Mouse (Mus musculus) urinary bladder, postnatal 4 days (tissue): ENCODE measurements around the gene Pccb.

Source experiments
- DNase-seq, 2 experiments: peaks; one replicate each; pipeline ENCODE4 v3.0.0; 2021 to 2022; ENCODE audit warnings: low spot score in 2 of 2

Gene Pccb

DNA sequence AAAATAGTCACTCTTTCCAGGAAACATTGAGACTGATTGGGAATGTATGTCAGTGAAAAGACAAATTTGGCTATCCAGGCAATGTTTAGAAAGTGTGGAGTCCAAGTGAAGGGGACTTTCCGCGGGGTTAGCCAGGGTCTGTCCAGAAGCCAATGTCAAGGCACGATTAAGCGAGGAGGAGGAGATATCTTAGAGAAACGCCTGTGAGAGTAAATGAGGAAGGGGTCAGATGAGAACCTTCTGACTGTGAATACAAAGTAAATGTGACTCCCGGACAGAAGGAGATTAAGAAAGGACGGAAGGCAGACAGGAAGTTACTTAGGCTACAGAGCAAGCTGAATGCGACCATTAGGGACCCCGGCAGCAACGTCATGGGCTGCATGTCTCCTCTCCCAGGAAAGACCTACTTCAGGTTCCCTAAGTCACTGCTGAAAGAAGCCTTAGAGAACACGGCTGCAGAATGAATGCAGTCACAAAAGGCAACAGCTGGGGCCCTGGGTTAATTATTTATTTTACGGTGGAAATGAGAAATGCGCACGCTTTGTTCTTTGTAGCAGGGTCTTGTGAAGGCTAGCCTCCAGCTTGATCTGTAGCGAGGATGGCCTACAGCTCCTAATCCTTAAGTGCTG lies 11.1 kb upstream of the Pccb start:
- DNase-seq: no peak

DNA sequence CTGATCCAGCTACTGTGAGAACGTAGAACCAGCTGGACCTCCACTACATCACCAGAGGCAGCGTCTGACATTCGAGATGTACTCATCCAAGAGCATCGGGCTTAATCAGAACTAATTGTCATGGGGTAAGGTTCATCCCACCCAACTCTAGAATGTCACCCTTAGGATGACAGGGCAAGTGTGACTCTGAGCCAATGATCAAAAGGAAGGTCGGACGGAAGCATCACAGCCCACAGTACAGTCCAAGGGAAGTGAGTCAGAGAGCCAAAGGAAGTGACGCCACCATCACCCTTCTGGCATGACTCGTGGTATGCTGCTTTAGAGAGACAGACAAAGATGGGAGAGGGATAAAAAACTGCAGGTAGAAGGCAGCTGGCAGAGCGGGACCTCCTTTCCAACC lies 7.6 kb upstream of the Pccb start:
- no peak for DNase-seq

DNA sequence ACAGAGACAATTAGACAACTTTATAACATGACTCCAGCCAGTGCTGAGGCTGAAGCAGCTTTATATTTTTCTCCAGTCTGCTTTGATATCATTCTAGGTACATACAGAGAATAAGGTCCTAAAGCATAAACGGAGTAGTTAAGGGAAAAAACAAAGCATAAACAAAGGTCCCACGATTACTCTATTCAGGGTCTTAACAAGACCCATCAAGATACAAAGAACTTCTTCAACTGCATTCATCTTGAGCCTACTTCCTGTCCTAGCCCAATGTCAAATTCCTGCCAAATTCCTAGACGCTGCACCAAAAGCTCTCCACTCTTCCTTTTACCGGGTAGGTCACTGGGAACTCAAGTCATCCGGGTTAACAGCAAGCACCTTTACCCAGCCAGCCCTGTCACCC lies 6.8 kb upstream of the Pccb start:
- no peak for DNase-seq

DNA sequence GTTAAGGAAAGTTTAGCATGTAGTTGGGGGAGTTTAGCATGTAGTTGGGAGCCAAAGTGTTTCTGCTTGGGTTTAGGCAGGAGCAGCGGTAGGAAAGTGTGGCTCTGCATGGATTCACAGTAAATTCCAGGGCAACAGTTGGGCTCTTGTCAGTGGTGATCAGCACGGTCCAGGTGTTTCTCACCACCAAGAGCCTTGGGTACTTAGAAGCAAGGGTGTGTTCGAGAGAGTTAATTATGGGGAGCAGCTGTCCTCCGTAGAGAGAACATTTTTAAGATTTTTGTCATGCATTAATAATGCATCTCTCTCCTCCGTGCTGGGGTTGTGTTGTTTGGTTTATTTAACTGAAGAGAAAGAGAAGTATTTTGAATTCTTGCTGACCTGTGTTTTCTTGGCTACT lies 3.9 kb upstream of the Pccb start:
- DNase-seq: no peak

DNA sequence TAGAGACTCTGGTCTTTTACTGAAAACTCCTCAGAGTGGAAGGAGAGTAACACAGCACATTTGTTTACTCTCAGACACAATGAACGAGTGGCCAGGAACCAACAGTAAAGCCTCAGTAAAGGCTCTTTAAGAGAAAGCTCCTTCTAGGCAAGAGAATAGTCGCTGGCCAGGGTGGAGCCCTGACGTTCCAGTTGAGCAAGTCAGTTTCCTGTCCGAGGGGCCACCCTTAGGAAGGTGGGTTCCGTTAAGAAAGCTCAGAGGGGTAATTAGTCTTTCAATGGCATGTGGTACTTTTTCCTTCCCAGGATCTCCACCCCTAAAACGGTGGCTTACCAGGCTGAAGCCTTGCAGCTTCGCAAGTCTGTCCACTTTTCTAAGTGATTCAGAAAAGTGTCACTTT lies 2.7 kb upstream of the Pccb start:
- DNase-seq: no peak

DNA sequence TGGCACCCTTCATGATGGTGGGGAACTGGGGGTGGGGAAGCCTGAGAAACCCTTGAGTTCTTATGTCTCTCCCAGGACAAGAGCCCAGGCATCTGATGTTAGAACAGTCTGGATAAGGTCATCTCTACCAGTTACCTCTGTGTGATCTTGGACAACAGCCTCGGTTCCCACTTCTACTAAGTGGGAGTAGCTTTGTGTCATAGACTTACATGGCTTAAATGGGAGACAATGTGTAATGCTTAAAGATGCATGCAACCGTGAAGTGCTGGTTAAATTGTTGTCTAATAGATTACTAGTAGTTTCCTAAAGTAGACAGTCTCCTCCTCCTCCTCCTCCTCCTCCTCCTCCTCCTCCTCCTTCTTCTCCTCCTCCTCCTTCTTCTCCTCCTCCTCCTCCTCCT lies 2.2 kb upstream of the Pccb start:
- DNase-seq: no peak

DNA sequence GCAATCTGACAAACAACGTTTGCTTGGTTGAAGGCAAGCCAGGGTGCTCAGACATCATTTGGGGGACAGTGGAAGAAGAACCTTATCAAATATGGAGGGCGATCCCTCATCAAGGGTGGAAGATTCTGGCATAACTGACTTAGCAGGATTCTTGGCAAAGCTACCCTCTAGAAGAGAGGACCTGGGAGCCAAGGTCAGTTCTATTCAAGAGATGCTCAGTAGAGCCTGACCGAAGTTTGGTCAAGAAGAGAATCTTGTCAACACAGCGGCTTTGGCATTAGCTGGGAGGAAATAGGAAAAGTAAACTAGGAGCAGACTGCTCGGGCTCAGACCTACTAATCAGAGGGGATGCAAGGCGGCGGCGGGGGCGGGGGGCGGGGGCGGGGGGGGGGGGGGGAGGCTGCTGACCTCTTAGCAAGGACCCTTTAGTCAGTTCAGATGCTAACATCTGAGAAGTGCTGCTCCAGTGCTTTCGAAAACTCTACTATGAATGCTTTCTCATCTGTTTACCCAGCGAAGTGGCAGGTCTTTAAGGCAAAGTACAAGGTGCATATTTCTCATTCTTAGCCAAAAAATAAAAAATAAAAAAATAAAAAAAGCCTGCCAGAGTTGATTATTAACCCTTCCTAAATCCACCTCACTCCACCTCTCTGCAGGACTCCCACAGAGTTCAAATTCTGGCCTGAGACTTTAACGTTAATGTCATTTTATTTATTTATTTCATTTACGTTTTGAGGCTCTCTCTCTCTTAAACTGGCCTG lies 1.3 kb upstream of the Pccb start:
- DNase-seq: no peak

DNA sequence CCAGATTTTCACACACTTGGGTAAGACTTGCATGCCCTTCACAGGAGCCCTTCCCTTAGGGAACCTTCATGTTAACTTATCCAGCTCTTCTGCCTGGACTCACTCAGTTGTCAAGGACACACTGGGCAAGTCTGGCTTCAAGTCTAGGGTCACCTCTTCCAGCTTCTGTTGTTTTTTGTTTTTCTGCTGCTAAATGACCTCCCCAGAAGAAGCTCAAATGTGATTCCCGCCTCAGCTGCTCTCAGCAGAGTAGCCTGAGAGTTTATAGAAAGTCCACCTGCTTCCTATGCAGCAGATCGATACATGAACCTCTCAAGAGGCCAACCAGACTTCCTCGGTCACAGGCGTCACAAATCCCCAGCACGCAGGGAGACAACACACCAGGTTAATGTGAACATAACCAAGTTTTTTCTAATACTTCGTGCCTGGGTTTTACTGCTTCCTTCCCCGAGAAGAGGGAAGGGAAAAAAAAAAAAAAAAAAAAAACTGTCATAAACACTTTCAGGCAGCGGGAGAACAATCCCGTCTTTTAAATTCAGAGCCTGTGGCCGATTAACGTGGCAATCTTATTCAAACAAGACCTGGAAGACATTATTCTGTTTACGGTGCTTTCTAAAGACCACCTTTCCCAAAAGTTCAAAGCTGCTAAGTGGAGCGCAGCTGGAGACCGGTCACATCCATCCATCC lies 794 bp downstream of the Pccb start:
- DNase-seq: no peak

DNA sequence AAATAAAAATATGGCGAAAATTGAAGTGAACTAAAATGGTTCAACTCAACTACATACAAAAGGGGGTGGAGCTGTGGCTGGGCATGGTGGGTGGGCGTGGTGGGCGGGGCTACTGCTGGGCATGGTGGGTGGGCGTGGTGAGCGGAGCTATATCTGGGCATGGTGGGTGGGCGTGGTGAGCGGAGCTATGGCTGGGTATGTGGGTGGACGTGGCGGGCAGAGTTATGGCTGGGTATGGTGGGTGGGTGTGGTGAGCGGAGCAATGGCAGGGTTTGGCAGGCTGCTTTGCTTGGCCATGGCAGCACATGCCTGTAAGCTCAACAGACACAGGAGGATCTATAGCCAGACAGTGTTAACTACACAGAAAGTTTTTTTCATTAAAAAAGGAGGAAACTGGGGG lies 15.9 kb downstream of the Pccb start:
- DNase-seq: no peak

DNA sequence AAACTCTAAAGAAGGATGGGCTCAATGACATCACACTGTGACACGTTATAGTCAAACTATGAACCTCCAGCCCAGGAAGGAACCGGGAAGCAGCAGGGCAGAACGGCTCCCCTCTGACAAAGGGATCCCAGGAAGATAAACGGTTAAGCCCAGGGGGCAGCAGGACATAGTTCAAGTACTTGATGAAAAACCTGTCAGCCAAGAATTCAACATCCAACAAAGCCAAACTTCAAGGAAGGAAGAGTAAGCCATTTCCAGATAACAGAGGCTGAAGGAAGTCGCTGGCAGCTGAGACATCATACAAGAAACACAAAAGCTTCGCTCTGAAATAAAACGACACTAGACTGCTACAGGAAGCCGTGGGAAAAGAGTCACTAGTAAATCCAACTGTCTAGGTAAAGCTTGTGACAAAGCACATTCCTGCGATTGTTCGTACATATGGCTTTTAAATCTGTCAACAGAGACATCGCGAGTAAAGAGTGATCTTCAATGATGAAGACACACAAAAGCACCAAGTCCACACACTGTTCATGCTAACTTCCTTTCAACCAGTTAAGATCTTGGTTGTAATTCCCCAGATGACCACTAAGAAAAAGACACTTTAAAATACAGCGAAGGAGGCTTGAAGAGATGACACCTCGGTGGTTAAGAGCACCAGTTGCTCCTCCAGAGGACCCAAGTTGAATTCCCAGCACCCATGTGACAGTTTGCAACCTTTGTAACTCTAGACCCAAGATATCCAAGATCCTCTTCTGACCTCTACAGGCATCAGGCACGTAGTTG lies 16.8 kb downstream of the Pccb start:
- no peak for DNase-seq

DNA sequence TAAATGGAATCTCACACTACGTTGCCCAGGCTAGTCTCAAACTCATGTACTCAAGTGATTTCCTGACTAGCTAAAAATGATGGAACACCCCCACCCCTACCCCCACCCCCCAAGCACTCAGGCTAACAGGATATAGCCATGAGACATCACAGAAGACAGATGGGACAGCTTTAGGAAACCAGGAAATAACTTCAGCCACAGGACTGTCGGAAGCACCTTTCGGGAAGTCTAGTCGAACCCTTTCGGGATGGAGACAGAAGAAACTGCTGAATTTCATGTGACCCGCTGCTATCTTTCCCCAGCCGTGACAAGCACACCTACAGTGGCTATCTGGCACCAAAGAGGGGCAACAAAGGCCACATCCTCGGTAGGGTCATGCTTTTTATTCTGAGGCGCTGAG lies 19.4 kb downstream of the Pccb start:
- no peak for DNase-seq

DNA sequence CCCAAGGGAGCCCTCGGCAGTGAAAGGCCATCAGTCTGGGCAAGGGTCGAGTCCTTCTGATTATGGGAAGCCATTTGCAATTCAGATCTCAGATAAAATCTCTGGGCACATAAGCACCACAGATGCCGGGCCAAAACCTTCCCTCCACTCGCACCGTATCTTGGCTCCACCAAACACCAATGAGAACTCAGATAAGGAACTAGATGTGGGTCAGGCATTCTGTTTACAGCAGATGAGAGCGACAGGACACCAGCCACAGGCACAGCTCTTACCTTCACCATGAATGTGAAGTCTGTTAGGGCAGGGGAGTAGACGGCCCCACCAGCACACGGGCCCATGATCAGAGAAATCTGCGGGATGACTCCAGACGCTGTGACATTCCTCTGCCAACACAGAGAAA lies 22.3 kb downstream of the Pccb start:
- DNase-seq: no peak

DNA sequence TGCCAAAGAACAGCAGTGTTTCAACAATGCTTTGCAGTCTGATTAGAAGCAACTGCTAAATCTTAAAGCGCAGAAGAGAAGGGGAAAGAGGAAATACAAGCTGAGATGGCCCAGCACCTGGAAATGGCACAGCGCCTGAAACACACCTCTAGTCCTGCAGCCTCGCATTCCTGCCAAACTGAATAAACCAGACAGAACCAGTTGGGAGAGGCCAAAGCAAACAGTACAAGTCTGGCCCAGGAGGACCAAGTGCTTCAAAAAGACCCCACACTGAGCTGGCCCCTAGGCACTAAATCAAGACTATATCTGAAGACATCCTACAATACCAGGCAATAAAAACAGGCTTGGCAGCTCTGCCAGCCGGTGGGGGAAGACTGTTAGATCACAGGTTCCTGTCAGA lies 28.8 kb downstream of the Pccb start:
- no peak for DNase-seq

DNA sequence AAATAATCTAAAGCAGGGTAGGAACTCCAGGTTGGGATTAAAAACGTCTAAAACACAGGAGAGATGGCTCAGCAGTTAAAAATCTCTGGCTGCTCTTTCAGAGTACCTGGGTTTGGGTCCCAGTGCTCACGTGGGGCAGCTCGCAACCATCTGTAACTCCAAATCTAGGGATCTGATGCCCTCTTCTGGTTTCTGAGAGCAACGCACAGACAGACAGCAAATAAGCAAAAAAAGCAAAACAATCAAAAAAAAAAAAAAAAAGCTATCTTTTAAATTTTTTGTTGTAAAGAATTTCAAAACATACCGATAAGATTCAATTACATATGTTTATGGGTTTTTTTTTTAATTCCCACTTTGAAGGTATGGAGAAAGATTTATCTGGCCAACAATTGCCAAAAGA lies 31.4 kb downstream of the Pccb start:
- no peak for DNase-seq

DNA sequence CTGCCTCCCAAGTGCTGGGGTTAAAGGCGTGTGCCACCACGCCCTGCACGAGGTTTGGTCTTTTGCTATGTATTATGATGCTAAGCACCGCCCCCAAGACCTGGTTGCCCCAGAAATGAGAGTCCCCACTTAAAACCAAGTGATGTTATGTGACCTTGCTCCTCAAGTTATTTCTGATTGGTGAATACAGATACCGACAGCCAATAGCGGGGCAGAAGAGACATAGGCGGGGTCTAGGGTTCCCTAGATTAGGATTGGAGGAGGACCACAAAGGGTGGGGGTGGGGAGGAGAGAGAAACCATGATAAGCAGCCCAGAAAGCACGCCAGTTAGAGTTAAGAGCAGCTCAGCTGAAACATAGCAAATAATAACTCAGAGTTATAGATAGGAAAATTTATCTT lies 31.9 kb downstream of the Pccb start:
- no peak for DNase-seq

DNA sequence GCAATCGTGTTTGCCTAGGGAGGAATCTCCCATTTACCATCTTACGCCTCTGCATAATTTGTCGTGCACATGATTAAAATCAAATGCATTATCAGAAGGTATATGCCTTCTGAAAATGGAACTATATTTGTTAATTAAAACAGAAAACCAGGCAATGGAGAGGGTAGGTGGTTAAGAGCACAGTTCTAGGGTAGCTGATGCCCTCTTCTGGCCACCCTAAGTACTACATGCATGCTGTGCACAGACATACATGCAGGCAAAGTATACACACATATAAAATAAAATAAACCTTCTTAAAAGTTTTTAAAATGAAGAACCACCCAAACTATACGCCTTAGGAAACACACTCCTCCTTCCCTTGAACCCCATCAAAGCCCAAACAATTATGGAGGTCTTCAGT lies 32.6 kb downstream of the Pccb start:
- no peak for DNase-seq

DNA sequence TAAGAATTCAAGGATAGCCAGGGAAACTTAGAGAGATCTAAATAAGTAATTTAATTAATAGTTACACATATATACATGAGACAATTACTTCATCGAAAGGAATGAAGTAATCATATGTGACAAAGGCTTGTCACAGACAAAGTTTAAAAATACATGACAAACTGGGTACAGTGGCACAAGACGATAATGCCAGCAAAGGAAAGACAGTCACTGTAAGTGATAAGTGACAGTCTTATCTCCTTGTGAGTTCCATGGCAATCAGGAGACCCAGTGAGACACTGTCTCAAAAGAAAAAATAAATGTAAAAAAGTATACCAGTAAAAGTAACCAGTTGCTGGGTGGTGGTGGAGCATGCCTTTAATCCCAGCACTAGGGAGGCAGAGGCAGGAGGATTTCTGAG lies 37.6 kb downstream of the Pccb start:
- DNase-seq: no peak

DNA sequence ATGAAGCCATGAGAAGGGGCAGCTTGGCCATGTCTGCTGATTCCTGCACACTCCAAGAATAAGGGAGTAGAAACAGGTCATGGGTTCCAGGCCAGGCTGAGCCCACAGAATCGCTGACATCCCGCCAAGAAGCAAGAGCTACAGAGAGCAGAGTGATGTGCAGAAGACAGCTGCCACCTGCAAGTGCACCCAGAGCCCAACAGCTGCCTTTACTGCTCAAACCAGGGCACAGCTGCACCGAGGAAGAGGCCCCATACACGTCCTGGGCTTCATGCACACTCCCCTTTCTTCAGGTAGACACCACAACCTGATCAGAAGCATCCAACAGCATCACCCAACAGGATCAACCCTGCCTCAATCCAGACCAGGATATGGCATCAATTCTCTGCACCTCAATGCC lies 40.8 kb downstream of the Pccb start:
- no peak for DNase-seq

DNA sequence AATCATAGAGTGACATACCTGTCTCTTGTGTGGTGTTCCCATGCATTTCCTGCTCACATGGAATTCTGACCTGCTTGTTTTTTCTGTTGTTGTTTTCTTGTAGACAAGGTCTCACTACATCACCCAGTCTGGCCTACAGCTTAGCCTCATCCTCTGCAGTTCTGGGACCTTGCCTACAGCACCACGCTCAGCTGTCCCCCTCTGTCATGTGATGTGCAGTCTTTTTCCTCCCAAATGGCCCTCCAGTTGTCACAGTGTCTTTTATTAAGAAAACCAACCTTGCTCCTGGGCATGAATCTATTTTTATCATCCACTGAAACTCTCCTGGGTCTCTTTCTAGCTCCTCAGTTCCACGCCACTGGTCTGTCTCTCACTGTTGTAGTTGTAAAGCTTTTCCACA lies 42.5 kb downstream of the Pccb start:
- DNase-seq: no peak

DNA sequence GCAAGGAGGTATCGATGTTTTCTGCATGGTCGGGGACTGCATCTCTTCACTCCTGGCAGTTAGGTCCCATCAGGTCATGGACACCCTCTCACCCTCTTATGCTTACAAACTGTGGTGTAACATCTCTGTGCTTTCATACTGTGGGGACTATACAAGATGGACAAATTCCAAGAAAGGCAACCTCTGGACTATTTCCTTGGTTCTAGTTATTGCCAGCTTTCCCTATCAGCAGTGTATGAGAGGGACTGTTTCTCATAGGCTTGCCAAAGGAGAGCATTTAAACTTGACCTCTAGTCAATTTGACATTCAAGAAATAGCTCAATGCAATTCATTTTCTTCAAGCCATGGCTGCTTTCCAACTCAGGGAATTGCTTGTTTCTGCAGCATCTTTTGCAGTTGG lies 43.4 kb downstream of the Pccb start:
- DNase-seq: no peak

DNA sequence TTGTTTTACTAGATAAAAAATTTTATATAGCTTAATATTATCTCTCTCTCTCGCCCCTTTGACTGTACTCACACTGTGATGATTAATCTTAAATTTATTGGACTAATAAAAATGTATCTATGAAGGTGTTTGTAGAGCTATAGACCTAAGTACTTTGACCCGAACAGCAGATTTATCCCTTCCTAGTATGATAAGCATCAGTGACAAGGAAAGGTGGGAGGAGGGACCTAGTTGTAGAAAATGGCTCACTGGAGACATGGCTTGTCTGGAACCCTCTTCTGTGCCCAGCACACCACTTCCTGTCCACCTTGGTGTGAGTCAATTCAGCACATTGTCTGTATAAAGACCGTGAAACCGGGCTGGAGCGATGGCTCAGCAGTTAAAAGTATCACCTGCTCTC lies 44.1 kb downstream of the Pccb start:
- DNase-seq: no peak

DNA sequence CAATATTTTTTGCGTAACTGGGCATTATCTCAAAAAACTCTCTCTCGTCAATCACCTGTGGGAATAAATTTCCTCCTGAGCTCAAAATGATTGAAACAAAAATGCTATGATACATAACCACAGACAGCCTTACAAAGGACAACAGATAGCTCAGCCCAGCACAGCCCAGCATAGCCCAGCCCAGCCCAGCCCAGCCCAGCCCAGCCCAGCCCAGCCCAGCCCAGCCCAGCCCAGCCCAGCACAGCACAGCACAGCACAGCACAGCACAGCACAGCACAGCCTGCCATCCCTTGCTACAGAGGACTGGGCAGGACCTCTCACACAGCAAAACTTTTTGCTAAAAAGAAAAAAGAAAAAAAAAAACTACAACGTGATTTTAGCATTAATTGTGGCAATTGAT lies 46.8 kb downstream of the Pccb start:
- no peak for DNase-seq

DNA sequence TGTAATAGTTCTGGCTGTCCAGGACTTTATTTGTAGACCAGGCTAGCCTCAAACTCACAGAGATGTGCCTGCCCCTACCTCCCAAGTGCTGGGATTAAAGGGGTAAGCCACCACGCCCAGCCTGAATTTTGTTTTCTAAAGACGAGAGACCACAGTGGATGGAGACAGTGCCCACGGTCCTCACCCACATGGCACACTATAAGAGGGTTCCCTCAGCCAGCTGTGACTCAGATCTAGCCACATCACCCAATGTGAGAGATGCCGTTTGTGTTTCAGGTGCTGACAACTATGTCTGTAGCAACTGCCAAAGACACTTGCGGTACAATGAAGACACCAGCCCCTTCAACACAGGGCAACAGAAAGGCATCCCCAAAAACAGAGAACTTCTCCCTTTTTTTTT lies 47.7 kb downstream of the Pccb start:
- no peak for DNase-seq
